Mouse (Mus musculus) CH12F3 (cell line): ENCODE results near the gene Dtx4.
"Not testable (repeated sequence)": the region's sequence is repeated elsewhere in the genome, so short reads cannot be mapped to it uniquely, and the experiment has no call there.

Experiments used
- in situ Hi-C: fragments of 300-500 bp; cut with MboI; formaldehyde crosslinking; loops from 2 replicates; pipeline ENCODE4 v1.14.3; 2020; ENCODE audit warnings: low sequenced_read_pairs

Gene Dtx4

GRCm38 (mm10) chr19:12501370-12502347 is at the start of gene Dtx4:
TSS of gene Dtx4 (minus strand) at chr19:12501454.
- in situ Hi-C loops, result no loop called here

- in situ Hi-C loops, result no loop called here
Measured at GRCm38 (mm10) chr19:12550005-12550942, 49.0 kb upstream of the Dtx4 start.

- in situ Hi-C loops, result no loop called here
Measured at GRCm38 (mm10) chr19:12549166-12549565, 47.9 kb upstream of the Dtx4 start.

- in situ Hi-C loops, result not testable (repeated sequence)
Measured at GRCm38 (mm10) chr19:12545440-12545839, 44.2 kb upstream of the Dtx4 start, which contains the start of gene Fam111a. TSS of gene Fam111a (plus strand) at chr19:12545740.

- in situ Hi-C loops, result no loop called here
Measured at GRCm38 (mm10) chr19:12541644-12542043, 40.4 kb upstream of the Dtx4 start.

GRCm38 (mm10) chr19:12540727-12541126 is 39.5 kb upstream of the Dtx4 start:
- in situ Hi-C loops, result no loop called here

DNA sequence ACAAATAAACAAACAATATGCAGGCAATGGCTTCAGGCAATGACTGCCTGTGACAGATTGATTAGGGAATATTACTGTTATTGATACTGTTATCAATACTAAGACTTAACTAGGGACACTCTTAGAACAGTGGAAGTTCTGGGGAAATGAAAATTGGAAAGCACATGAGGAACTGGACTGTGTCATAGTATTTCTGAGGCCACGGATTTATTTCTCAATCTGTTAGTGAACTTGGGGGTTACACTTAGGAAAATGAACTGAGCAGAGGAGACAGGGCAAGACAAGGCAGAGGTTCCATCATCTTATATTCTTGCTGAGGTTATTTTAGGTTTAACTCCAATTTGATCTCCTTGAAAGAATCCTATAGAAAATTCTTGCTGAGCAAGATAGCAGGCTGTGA is 38.7 kb upstream of the Dtx4 start:
- in situ Hi-C loops, result no loop called here

- in situ Hi-C loops, result no loop called here
Measured at GRCm38 (mm10) chr19:12537168-12537567, 35.9 kb upstream of the Dtx4 start.

DNA sequence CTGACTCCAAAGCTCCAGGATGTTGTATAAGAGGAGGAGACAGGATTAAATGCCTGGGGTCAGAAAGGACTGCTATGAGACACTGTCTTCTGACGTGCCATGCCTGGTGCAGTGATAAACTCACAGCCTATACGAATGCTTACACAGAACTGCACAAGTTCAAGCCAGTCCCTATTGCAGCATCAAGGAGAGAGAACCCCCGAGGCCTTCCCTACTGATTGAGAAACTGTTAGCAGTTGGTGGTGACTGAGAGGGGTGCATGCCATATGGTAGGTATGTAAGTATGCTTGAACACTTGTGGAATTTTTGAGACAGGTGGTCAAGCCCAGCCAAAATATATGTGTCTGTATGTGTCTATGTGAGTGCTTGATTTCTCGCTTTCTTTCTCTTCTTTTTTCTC is 22.1 kb upstream of the Dtx4 start:
- in situ Hi-C loops, result no loop called here

GRCm38 (mm10) chr19:12518541-12518890 is 17.3 kb upstream of the Dtx4 start:
- in situ Hi-C loops, result loop anchor here (5.0 to 10.0 kb wide), 2 partner anchors 74 to 296 kb away; no protein-coding TSS in a partner anchor

DNA sequence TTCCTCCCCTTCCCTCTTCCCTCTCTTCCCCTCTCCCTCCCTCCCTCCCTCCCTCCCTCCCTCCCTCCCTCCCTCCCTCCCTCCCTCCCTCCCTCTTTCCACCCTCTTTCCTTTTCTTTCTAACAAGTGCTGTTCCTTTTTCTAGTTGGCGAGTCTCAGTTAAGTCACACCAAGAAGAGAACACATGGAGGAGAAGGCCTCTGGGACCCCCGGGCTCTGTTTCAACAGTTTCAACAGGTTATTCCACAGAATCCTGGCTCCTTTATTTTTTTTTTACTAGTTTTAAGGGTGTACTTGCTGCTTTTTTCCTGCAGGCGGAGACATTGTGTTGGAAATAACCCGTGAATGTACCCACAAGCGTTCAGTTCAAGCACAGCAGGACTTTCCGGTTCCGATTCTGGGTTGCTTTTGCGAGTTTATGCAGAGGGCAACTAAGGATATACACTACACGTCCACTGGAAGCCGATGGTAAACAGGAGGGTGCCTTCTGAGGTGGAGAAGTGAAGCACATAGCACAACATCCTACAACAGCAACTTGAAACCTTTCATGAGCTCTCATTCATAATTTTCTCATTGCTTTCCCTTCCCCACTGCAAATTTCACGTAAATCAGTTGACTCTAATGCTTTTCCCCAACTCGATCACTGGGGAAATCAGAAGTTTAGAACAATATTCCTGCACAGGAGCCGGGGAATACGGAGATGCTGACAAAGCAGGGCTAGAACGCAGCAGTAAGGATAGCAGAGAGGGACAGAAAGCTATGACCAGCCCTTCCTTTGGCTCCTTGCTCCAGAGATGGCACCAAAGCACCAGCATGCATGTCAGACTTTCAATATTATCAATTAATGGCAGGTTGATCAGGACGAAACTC is 16.7 kb upstream of the Dtx4 start:
- in situ Hi-C loops, result loop anchor here (5.0 to 10.0 kb wide), 2 partner anchors 74 to 297 kb away; no protein-coding TSS in a partner anchor

GRCm38 (mm10) chr19:12514621-12515020 is 13.4 kb upstream of the Dtx4 start:
- in situ Hi-C loops, result loop anchor here (5.0 to 10.0 kb wide), 2 partner anchors 78 to 300 kb away; no protein-coding TSS in a partner anchor

DNA sequence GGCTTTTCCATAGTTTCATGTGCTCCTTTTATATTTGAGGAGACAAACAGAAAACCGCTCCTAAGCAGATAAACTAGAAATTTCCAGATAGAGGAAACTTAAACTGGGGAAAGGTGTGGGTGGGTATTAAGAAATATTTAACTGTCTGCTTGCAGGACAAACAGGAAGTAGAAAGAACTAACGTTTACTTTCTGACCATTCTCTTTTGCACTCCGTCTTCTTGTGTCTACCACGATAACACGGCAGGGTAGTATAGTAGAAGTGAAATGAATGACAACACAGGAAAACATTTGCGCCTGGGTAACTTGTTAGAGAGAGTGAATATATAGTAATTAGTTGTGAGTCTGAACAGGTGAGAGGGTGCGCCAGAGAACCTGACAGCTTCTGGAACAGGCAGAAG is 1.5 kb upstream of the Dtx4 start:
- in situ Hi-C loops, result no loop called here

DNA sequence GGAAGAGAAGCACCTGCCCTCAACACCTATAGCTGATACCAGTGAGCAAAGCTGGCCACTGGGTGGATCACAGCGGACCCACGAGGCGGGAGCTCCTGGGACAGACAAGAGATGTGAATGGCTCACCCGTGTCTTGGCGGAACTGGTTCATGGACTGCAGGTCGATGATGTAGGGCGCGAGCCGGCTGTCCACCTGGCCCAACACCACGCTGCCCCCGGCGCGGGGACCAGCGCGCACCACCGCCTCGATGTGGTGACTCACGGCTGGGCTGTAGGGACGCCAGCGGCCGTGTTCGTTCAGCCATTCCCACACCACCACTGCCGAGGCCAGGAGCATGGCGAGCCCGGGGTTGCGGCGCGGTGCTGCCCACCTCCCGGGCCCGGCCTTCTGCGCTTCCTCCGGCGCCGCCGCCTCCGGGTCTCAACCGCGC is 358 bp downstream of the Dtx4 start:
- in situ Hi-C loops, result no loop called here

GRCm38 (mm10) chr19:12500124-12500523 is 1.1 kb downstream of the Dtx4 start:
- in situ Hi-C loops, result no loop called here

- in situ Hi-C loops, result loop anchor here (10.0 kb wide), 1 partner anchor 65 kb away; no protein-coding TSS in a partner anchor
Measured at GRCm38 (mm10) chr19:12499485-12499884, 1.8 kb downstream of the Dtx4 start.

- in situ Hi-C loops, result loop anchor here (10.0 kb wide), 1 partner anchor 64 kb away; no protein-coding TSS in a partner anchor
Measured at GRCm38 (mm10) chr19:12498941-12499340, 2.3 kb downstream of the Dtx4 start.

DNA sequence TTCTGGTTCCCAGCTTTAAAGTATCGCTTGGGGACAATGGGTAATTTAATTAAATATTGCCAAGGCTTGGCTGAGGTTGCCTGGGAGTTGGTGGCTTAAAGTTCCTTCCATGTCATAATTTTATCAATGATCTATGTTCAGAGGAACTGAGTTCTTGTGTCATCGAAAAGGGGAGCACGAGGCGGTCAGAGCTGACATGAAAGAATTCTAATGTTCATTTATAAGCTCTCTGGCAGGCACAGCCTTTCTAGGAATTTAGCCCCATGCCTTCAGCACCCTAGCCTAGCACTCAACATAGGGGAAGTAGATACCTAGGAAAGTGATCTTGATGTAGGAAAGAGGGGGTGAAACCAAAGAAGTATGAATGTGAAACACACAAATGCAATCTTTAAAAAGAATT is 2.9 kb downstream of the Dtx4 start:
- in situ Hi-C loops, result loop anchor here (10.0 kb wide), 1 partner anchor 64 kb away; no protein-coding TSS in a partner anchor

- in situ Hi-C loops, result loop anchor here (10.0 kb wide), 1 partner anchor 63 kb away; no protein-coding TSS in a partner anchor
Measured at GRCm38 (mm10) chr19:12497909-12498308, 3.3 kb downstream of the Dtx4 start.

- in situ Hi-C loops, result loop anchor here (10.0 kb wide), 1 partner anchor 61 kb away; no protein-coding TSS in a partner anchor
Measured at GRCm38 (mm10) chr19:12496241-12496640, 5.0 kb downstream of the Dtx4 start.
